Mouse (Mus musculus): Measurements from ENCODE around the gene Klc2. TPM values are rescaled to one million over a fixed set of nuclear protein-coding genes. Genes with fewer than 3 reads are reported as not detected.

Klc2 gene
- total RNA-seq (2014; rRNA removed) (138 and 146 TPM in 2 replicates), polyA plus RNA-seq (2015; fragmentation: Nextera tagmentation; extraction: Ambion mirVana) (54.5 and 58.6 TPM in 2 replicates)

GRCm38 (mm10) chr19:5118384-5118698, at the start of gene Klc2:
Klc2 (minus strand) TSS chr19:5118560.
- Histone ChIP-seq H3K9ac (peak within 1 kb of the TSS; percentile 88), H3K27me3 (ENCODE audit: insufficient read depth, low read length) (no peaks in the 10 kb centered on the region), H3K9me3 (ENCODE audit: low read length) (no peaks in the 10 kb centered on the region), H3K4me2 (ENCODE audit: low read depth) (peak within 1 kb of the TSS; percentile 86), H3K4me1 (ENCODE audit: insufficient read depth) (peaks cover 7% of the 10 kb centered on the region), H3K36me3 (ENCODE audit: insufficient read depth) (peaks cover 8% of the 10 kb centered on the region; the same call in 1 of the 2 replicates), H3K4me3 (ENCODE audit: low read depth, low read length) (peak within 1 kb of the TSS; percentile 95), H3K27ac (ENCODE audit: low read depth, low read length) (peak within 1 kb of the TSS; percentile 93)
- DNase-seq (no peak), ATAC-seq (no peak)
- 2% methylated on average over 18 of the region's 18 CpGs for WGBS
- no peak for TF ChIP-seq CTCF (IDR thresholded peaks at IDR 0.05; ENCODE audit: low read depth)

GRCm38 (mm10) chr19:5167477-5167876, 49.1 kb upstream of the Klc2 start:
- ATAC-seq = no peak
- DNase-seq = no peak
- TF ChIP-seq CTCF (IDR thresholded peaks at IDR 0.05; ENCODE audit: low read depth) = no peak
- no peak overlapping the region for H3K4me3 ChIP-seq (ENCODE audit: low read depth, low read length)
- no peaks in the 10 kb centered on the region for H3K4me1 ChIP-seq (ENCODE audit: insufficient read depth)
- 0 out of 2 replicates have a peak, but pooled peaks cover 3% of the 10 kb centered on the region for H3K36me3 ChIP-seq (ENCODE audit: insufficient read depth)
- 92% methylated on average over 4 of the region's 4 CpGs for WGBS
- no peaks in the 10 kb centered on the region for H3K27me3 ChIP-seq (ENCODE audit: insufficient read depth, low read length)
- no peak overlapping the region for H3K27ac ChIP-seq (ENCODE audit: low read depth, low read length)
- no peak overlapping the region for H3K4me2 ChIP-seq (ENCODE audit: low read depth)
- H3K9ac ChIP-seq = no peak overlapping the region
- no peaks in the 10 kb centered on the region for H3K9me3 ChIP-seq (ENCODE audit: low read length)

GRCm38 (mm10) chr19:5164380-5164779, 46.0 kb upstream of the Klc2 start:
- Histone ChIP-seq H3K27ac (ENCODE audit: low read depth, low read length) (no peak overlapping the region), H3K9me3 (ENCODE audit: low read length) (no peaks in the 10 kb centered on the region), H3K9ac (no peak overlapping the region), H3K36me3 (ENCODE audit: insufficient read depth) (0 out of 2 replicates have a peak, but pooled peaks cover 3% of the 10 kb centered on the region), H3K4me2 (ENCODE audit: low read depth) (no peak overlapping the region), H3K27me3 (ENCODE audit: insufficient read depth, low read length) (no peaks in the 10 kb centered on the region), H3K4me3 (ENCODE audit: low read depth, low read length) (no peak overlapping the region), H3K4me1 (ENCODE audit: insufficient read depth) (no peaks in the 10 kb centered on the region)
- DNase-seq (peak; percentile 12), ATAC-seq (no peak)
- peak; percentile 52 for TF ChIP-seq CTCF (IDR thresholded peaks at IDR 0.05; ENCODE audit: low read depth)
- 62% methylated on average over 2 of the region's 2 CpGs for WGBS

GRCm38 (mm10) chr19:5161913-5162312, 43.6 kb upstream of the Klc2 start:
- 95% methylated on average over 3 of the region's 3 CpGs for WGBS
- no peak for TF ChIP-seq CTCF (IDR thresholded peaks at IDR 0.05; ENCODE audit: low read depth)
- Histone ChIP-seq H3K4me1 (ENCODE audit: insufficient read depth) (no peaks in the 10 kb centered on the region), H3K4me2 (ENCODE audit: low read depth) (no peak overlapping the region), H3K9ac (no peak overlapping the region), H3K27me3 (ENCODE audit: insufficient read depth, low read length) (no peaks in the 10 kb centered on the region), H3K27ac (ENCODE audit: low read depth, low read length) (no peak overlapping the region), H3K36me3 (ENCODE audit: insufficient read depth) (0 out of 2 replicates have a peak, but pooled peaks cover 6% of the 10 kb centered on the region), H3K4me3 (ENCODE audit: low read depth, low read length) (no peak overlapping the region), H3K9me3 (ENCODE audit: low read length) (no peaks in the 10 kb centered on the region)
- ATAC-seq (no peak), DNase-seq (no peak)

GRCm38 (mm10) chr19:5152261-5152660, 33.9 kb upstream of the Klc2 start:
- no peaks in the 10 kb centered on the region for H3K4me1 ChIP-seq (ENCODE audit: insufficient read depth)
- ATAC-seq = no peak
- H3K27me3 ChIP-seq (ENCODE audit: insufficient read depth, low read length) = no peaks in the 10 kb centered on the region
- no peak for TF ChIP-seq CTCF (IDR thresholded peaks at IDR 0.05; ENCODE audit: low read depth)
- WGBS = 94% methylated on average over 6 of the region's 6 CpGs
- peaks cover 41% of the 10 kb centered on the region for H3K36me3 ChIP-seq (ENCODE audit: insufficient read depth)
- H3K9ac ChIP-seq = no peak overlapping the region
- no peak for DNase-seq
- H3K9me3 ChIP-seq (ENCODE audit: low read length) = no peaks in the 10 kb centered on the region
- H3K4me2 ChIP-seq (ENCODE audit: low read depth) = no peak overlapping the region
- no peak overlapping the region for H3K27ac ChIP-seq (ENCODE audit: low read depth, low read length)
- no peak overlapping the region for H3K4me3 ChIP-seq (ENCODE audit: low read depth, low read length)

GRCm38 (mm10) chr19:5151741-5152140, 33.4 kb upstream of the Klc2 start:
- no peak for DNase-seq
- no peak overlapping the region for H3K4me3 ChIP-seq (ENCODE audit: low read depth, low read length)
- no peak overlapping the region for H3K9ac ChIP-seq
- no peaks in the 10 kb centered on the region for H3K27me3 ChIP-seq (ENCODE audit: insufficient read depth, low read length)
- no peak overlapping the region for H3K27ac ChIP-seq (ENCODE audit: low read depth, low read length)
- H3K36me3 ChIP-seq (ENCODE audit: insufficient read depth) = peaks cover 41% of the 10 kb centered on the region
- no peaks in the 10 kb centered on the region for H3K9me3 ChIP-seq (ENCODE audit: low read length)
- 81% methylated on average over 5 of the region's 5 CpGs for WGBS
- H3K4me2 ChIP-seq (ENCODE audit: low read depth) = no peak overlapping the region
- H3K4me1 ChIP-seq (ENCODE audit: insufficient read depth) = no peaks in the 10 kb centered on the region
- ATAC-seq = no peak
- no peak for TF ChIP-seq CTCF (IDR thresholded peaks at IDR 0.05; ENCODE audit: low read depth)

- Histone ChIP-seq H3K9ac (no peak overlapping the region), H3K9me3 (ENCODE audit: low read length) (no peaks in the 10 kb centered on the region), H3K27me3 (ENCODE audit: insufficient read depth, low read length) (no peaks in the 10 kb centered on the region), H3K4me1 (ENCODE audit: insufficient read depth) (no peaks in the 10 kb centered on the region), H3K4me2 (ENCODE audit: low read depth) (no peak overlapping the region), H3K36me3 (ENCODE audit: insufficient read depth) (peaks cover 45% of the 10 kb centered on the region), H3K4me3 (ENCODE audit: low read depth, low read length) (no peak overlapping the region), H3K27ac (ENCODE audit: low read depth, low read length) (no peak overlapping the region)
- peak; percentile 74 for TF ChIP-seq CTCF (IDR thresholded peaks at IDR 0.05; ENCODE audit: low read depth)
- peak; percentile 76 for DNase-seq
- peak; percentile 61 for ATAC-seq
- 38% methylated on average over 3 of the region's 3 CpGs for WGBS
Observed at GRCm38 (mm10) chr19:5151331-5151730, 33.0 kb upstream of the Klc2 start.

All from forebrain, postnatal 0 days (tissue).